Mouse (Mus musculus) cerebellum, adult 18-20 months (tissue): ENCODE results near the gene Cdc42bpa.
A peak's percentile ranks its signal among the peaks of the same experiment; 100 is the strongest.

ENCODE experiments used
- DNase-seq, 2 experiments: peaks; one replicate each; pipeline ENCODE4 v3.0.0; 2021

The Cdc42bpa gene

GRCm38 (mm10) chr1:180170071-180170470 lies 209.8 kb downstream of the Cdc42bpa start:
- no peak for DNase-seq

GRCm38 (mm10) chr1:180171883-180172282 lies 211.6 kb downstream of the Cdc42bpa start:
- no peak for DNase-seq

GRCm38 (mm10) chr1:180172600-180172999 lies 212.3 kb downstream of the Cdc42bpa start:
- no peak for DNase-seq

GRCm38 (mm10) chr1:180173017-180173416 lies 212.7 kb downstream of the Cdc42bpa start:
- DNase-seq = no peak

GRCm38 (mm10) chr1:180174718-180175117 lies 214.4 kb downstream of the Cdc42bpa start:
- DNase-seq = no peak

GRCm38 (mm10) chr1:180175167-180175566 lies 214.9 kb downstream of the Cdc42bpa start:
- DNase-seq = peak in 1 of 2 experiments; percentile 46

- no peak for DNase-seq
These were observed 215.4 kb downstream of the Cdc42bpa start for GRCm38 (mm10) chr1:180175635-180176034.

GRCm38 (mm10) chr1:180176784-180177183 lies 216.5 kb downstream of the Cdc42bpa start:
- no peak for DNase-seq

- DNase-seq = peak in 1 of 2 experiments; percentile 49
These were observed 218.1 kb downstream of the Cdc42bpa start for GRCm38 (mm10) chr1:180178340-180178739.

GRCm38 (mm10) chr1:180179100-180179499 lies 218.8 kb downstream of the Cdc42bpa start:
- no peak for DNase-seq

GRCm38 (mm10) chr1:180179840-180180239 lies 219.6 kb downstream of the Cdc42bpa start:
- no peak for DNase-seq

- DNase-seq = no peak
These were observed 221.2 kb downstream of the Cdc42bpa start for GRCm38 (mm10) chr1:180181304-180181965.

GRCm38 (mm10) chr1:180181966-180182319 lies 221.7 kb downstream of the Cdc42bpa start:
- DNase-seq = no peak

GRCm38 (mm10) chr1:180182731-180183130 lies 222.5 kb downstream of the Cdc42bpa start:
- no peak for DNase-seq

- DNase-seq = no peak
These were observed 223.4 kb downstream of the Cdc42bpa start for GRCm38 (mm10) chr1:180183525-180184159.

GRCm38 (mm10) chr1:180184768-180185167 lies 224.5 kb downstream of the Cdc42bpa start:
- DNase-seq = no peak

GRCm38 (mm10) chr1:180185877-180186276 lies 225.6 kb downstream of the Cdc42bpa start:
- DNase-seq = no peak

- no peak for DNase-seq
These were observed 226.1 kb downstream of the Cdc42bpa start for GRCm38 (mm10) chr1:180186371-180186770.

- DNase-seq = no peak
These were observed 228.7 kb downstream of the Cdc42bpa start for GRCm38 (mm10) chr1:180188951-180189350.

- DNase-seq = no peak
These were observed 230.8 kb downstream of the Cdc42bpa start for GRCm38 (mm10) chr1:180191112-180191511.

- DNase-seq = peak in 1 of 2 experiments; percentile 37
These were observed 231.5 kb downstream of the Cdc42bpa start for GRCm38 (mm10) chr1:180191651-180192220.

GRCm38 (mm10) chr1:180192866-180193265 lies 232.6 kb downstream of the Cdc42bpa start:
- no peak for DNase-seq

GRCm38 (mm10) chr1:180193391-180193935 lies 233.2 kb downstream of the Cdc42bpa start:
- no peak for DNase-seq

GRCm38 (mm10) chr1:180194048-180194447 lies 233.8 kb downstream of the Cdc42bpa start:
- no peak for DNase-seq
